Mouse (Mus musculus): Measurements from ENCODE around the gene Pheta1. TPM values are rescaled to one million over a fixed set of nuclear protein-coding genes. Genes with fewer than 3 reads are reported as not detected.

The Pheta1 gene
- polyA plus RNA-seq, 1 experiment from 2014 or later = 10.6 TPM

GRCm38 (mm10) chr5:121815067-121815466 is 33.7 kb upstream of the Pheta1 start:
- WGBS (ENCODE audit: insufficient replicate concordance) = 58% methylated on average over 3 of the region's 3 CpGs

GRCm38 (mm10) chr5:121815867-121816380 is 32.9 kb upstream of the Pheta1 start:
- Histone ChIP-seq H3K4me3 (ENCODE audit: low read depth, low read length) (no peak overlapping the region), H3K36me3 (ENCODE audit: control insufficient read depth, insufficient read depth, low read length) (peaks cover 45% of the 10 kb centered on the region), H3K4me1 (ENCODE audit: control insufficient read depth, insufficient read depth, low read length) (peaks cover 12% of the 10 kb centered on the region), H3K9ac (ENCODE audit: low read depth, low read length) (no peak overlapping the region), H3K27ac (ENCODE audit: low read depth, low read length) (no peak overlapping the region), H3K4me2 (no peak overlapping the region), H3K27me3 (ENCODE audit: control insufficient read depth, insufficient read depth, low read length) (no peaks in the 10 kb centered on the region), H3K9me3 (replicated peaks; ENCODE audit: control insufficient read depth, low read length) (no peaks in the 10 kb centered on the region)
- ATAC-seq (replicated peaks; ENCODE audit: insufficient number of reproducible peaks, low FRiP score, low TSS enrichment) = no peak
- WGBS (ENCODE audit: insufficient replicate concordance) = 80% methylated on average over 8 of the region's 8 CpGs

More at GRCm38 (mm10) chr5:121815067-121815466, 33.7 kb upstream of the Pheta1 start:
- ATAC-seq (replicated peaks; ENCODE audit: insufficient number of reproducible peaks, low FRiP score, low TSS enrichment) = no peak
- Histone ChIP-seq H3K27ac (ENCODE audit: low read depth, low read length) (no peak overlapping the region), H3K9ac (ENCODE audit: low read depth, low read length) (no peak overlapping the region), H3K4me2 (no peak overlapping the region), H3K36me3 (ENCODE audit: control insufficient read depth, insufficient read depth, low read length) (peaks cover 45% of the 10 kb centered on the region), H3K4me3 (ENCODE audit: low read depth, low read length) (no peak overlapping the region), H3K27me3 (ENCODE audit: control insufficient read depth, insufficient read depth, low read length) (no peaks in the 10 kb centered on the region), H3K4me1 (ENCODE audit: control insufficient read depth, insufficient read depth, low read length) (peaks cover 21% of the 10 kb centered on the region), H3K9me3 (replicated peaks; ENCODE audit: control insufficient read depth, low read length) (no peaks in the 10 kb centered on the region)

- no peak for ATAC-seq (replicated peaks; ENCODE audit: insufficient number of reproducible peaks, low FRiP score, low TSS enrichment)
- 95% methylated on average over 2 of the region's 2 CpGs for WGBS (ENCODE audit: insufficient replicate concordance)
Measured at GRCm38 (mm10) chr5:121816611-121817010, 32.2 kb upstream of the Pheta1 start.

GRCm38 (mm10) chr5:121817551-121817950 is 31.2 kb upstream of the Pheta1 start:
- no peak overlapping the region for H3K27ac ChIP-seq (ENCODE audit: low read depth, low read length)
- no peaks in the 10 kb centered on the region for H3K27me3 ChIP-seq (ENCODE audit: control insufficient read depth, insufficient read depth, low read length)
- no peaks in the 10 kb centered on the region for H3K4me1 ChIP-seq (ENCODE audit: control insufficient read depth, insufficient read depth, low read length)
- H3K4me3 ChIP-seq (ENCODE audit: low read depth, low read length) = no peak overlapping the region
- no peak overlapping the region for H3K4me2 ChIP-seq
- H3K36me3 ChIP-seq (ENCODE audit: control insufficient read depth, insufficient read depth, low read length) = peaks cover 35% of the 10 kb centered on the region
- WGBS (ENCODE audit: insufficient replicate concordance) = 81% methylated on average over 9 of the region's 9 CpGs
- no peak overlapping the region for H3K9ac ChIP-seq (ENCODE audit: low read depth, low read length)
- ATAC-seq (replicated peaks; ENCODE audit: insufficient number of reproducible peaks, low FRiP score, low TSS enrichment) = no peak
- no peaks in the 10 kb centered on the region for H3K9me3 ChIP-seq (replicated peaks; ENCODE audit: control insufficient read depth, low read length)

More at GRCm38 (mm10) chr5:121816611-121817010, 32.2 kb upstream of the Pheta1 start:
- Histone ChIP-seq H3K27ac (ENCODE audit: low read depth, low read length) (no peak overlapping the region), H3K9ac (ENCODE audit: low read depth, low read length) (no peak overlapping the region), H3K4me1 (ENCODE audit: control insufficient read depth, insufficient read depth, low read length) (peaks cover 5% of the 10 kb centered on the region; the same call in 1 of the 2 replicates), H3K36me3 (ENCODE audit: control insufficient read depth, insufficient read depth, low read length) (peaks cover 41% of the 10 kb centered on the region), H3K27me3 (ENCODE audit: control insufficient read depth, insufficient read depth, low read length) (no peaks in the 10 kb centered on the region), H3K4me3 (ENCODE audit: low read depth, low read length) (no peak overlapping the region), H3K9me3 (replicated peaks; ENCODE audit: control insufficient read depth, low read length) (no peaks in the 10 kb centered on the region), H3K4me2 (no peak overlapping the region)

DNA sequence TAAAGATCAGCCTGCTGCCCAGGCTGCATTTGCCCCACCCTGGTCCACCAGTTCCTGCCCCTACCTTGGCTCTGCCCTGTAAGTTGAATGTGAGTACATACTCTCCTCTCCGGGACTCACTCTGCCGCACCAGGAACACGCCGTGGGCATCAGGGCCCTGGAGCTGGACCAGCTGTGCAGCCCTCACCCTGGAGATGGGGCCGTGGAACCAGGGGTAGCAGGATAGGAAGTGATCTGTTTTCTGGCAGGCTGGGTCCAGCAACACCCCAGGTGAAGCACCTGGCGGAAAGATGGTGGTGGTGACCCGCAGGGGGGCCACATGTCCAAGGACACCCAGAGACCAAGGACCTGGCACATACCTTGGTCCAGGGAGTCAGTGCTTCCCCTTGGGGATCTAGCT is 30.4 kb upstream of the Pheta1 start:
- ATAC-seq (replicated peaks; ENCODE audit: insufficient number of reproducible peaks, low FRiP score, low TSS enrichment) = no peak
- Histone ChIP-seq H3K27me3 (ENCODE audit: control insufficient read depth, insufficient read depth, low read length) (no peaks in the 10 kb centered on the region), H3K36me3 (ENCODE audit: control insufficient read depth, insufficient read depth, low read length) (peaks cover 28% of the 10 kb centered on the region), H3K4me1 (ENCODE audit: control insufficient read depth, insufficient read depth, low read length) (peaks cover 4% of the 10 kb centered on the region), H3K4me3 (ENCODE audit: low read depth, low read length) (no peak overlapping the region), H3K27ac (ENCODE audit: low read depth, low read length) (no peak overlapping the region), H3K4me2 (no peak overlapping the region), H3K9ac (ENCODE audit: low read depth, low read length) (no peak overlapping the region), H3K9me3 (replicated peaks; ENCODE audit: control insufficient read depth, low read length) (no peaks in the 10 kb centered on the region)
- 95% methylated on average over 7 of the region's 7 CpGs for WGBS (ENCODE audit: insufficient replicate concordance)

DNA sequence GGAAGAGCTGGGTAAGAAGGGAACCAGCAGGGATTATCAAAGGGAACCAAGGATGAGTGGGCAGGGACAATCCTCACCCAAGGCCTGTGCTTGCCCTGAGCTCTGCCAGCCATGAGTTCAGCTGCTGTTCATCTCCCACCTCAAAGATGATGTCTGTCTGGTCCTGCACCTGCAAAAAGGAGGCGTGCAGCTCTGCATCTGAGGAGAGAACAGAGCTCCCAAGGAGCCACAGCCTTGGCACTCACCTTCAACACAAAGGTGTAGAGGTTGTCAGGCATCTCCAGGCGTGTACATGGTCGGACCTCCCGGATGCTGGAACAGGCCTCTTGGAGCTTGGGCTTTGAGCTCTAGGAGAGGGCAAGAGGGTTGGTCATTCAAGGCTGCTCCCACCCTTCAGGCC is 29.9 kb upstream of the Pheta1 start:
- Histone ChIP-seq H3K4me2 (no peak overlapping the region), H3K9me3 (replicated peaks; ENCODE audit: control insufficient read depth, low read length) (no peaks in the 10 kb centered on the region), H3K36me3 (ENCODE audit: control insufficient read depth, insufficient read depth, low read length) (peaks cover 27% of the 10 kb centered on the region), H3K4me3 (ENCODE audit: low read depth, low read length) (no peak overlapping the region), H3K9ac (ENCODE audit: low read depth, low read length) (no peak overlapping the region), H3K27me3 (ENCODE audit: control insufficient read depth, insufficient read depth, low read length) (no peaks in the 10 kb centered on the region), H3K27ac (ENCODE audit: low read depth, low read length) (no peak overlapping the region), H3K4me1 (ENCODE audit: control insufficient read depth, insufficient read depth, low read length) (peaks cover 7% of the 10 kb centered on the region)
- no peak for ATAC-seq (replicated peaks; ENCODE audit: insufficient number of reproducible peaks, low FRiP score, low TSS enrichment)
- whole genome bisulfite sequencing (ENCODE audit: insufficient replicate concordance) = 94% methylated on average over 4 of the region's 4 CpGs

GRCm38 (mm10) chr5:121819559-121819958 is 29.2 kb upstream of the Pheta1 start:
- H3K4me2 ChIP-seq = no peak overlapping the region
- no peak overlapping the region for H3K9ac ChIP-seq (ENCODE audit: low read depth, low read length)

GRCm38 (mm10) chr5:121820161-121820560 is 28.6 kb upstream of the Pheta1 start:
- no peak overlapping the region for H3K27ac ChIP-seq (ENCODE audit: low read depth, low read length)
- peaks cover 14% of the 10 kb centered on the region for H3K4me1 ChIP-seq (ENCODE audit: control insufficient read depth, insufficient read depth, low read length)
- H3K36me3 ChIP-seq (ENCODE audit: control insufficient read depth, insufficient read depth, low read length) = peaks cover 27% of the 10 kb centered on the region
- ATAC-seq (replicated peaks; ENCODE audit: insufficient number of reproducible peaks, low FRiP score, low TSS enrichment) = no peak
- H3K9me3 ChIP-seq (replicated peaks; ENCODE audit: control insufficient read depth, low read length) = no peaks in the 10 kb centered on the region
- no peak overlapping the region for H3K4me2 ChIP-seq
- H3K27me3 ChIP-seq (ENCODE audit: control insufficient read depth, insufficient read depth, low read length) = no peaks in the 10 kb centered on the region
- 43% methylated on average over 2 of the region's 2 CpGs for WGBS (ENCODE audit: insufficient replicate concordance)
- H3K4me3 ChIP-seq (ENCODE audit: low read depth, low read length) = no peak overlapping the region
- no peak overlapping the region for H3K9ac ChIP-seq (ENCODE audit: low read depth, low read length)

More at GRCm38 (mm10) chr5:121819559-121819958, 29.2 kb upstream of the Pheta1 start:
- WGBS (ENCODE audit: insufficient replicate concordance) = 83% methylated on average over 5 of the region's 5 CpGs
- ATAC-seq (replicated peaks; ENCODE audit: insufficient number of reproducible peaks, low FRiP score, low TSS enrichment) = no peak
- no peaks in the 10 kb centered on the region for H3K27me3 ChIP-seq (ENCODE audit: control insufficient read depth, insufficient read depth, low read length)
- H3K9me3 ChIP-seq (replicated peaks; ENCODE audit: control insufficient read depth, low read length) = no peaks in the 10 kb centered on the region
- no peak overlapping the region for H3K4me3 ChIP-seq (ENCODE audit: low read depth, low read length)
- peaks cover 14% of the 10 kb centered on the region for H3K4me1 ChIP-seq (ENCODE audit: control insufficient read depth, insufficient read depth, low read length)
- peaks cover 27% of the 10 kb centered on the region for H3K36me3 ChIP-seq (ENCODE audit: control insufficient read depth, insufficient read depth, low read length)
- H3K27ac ChIP-seq (ENCODE audit: low read depth, low read length) = no peak overlapping the region

DNA sequence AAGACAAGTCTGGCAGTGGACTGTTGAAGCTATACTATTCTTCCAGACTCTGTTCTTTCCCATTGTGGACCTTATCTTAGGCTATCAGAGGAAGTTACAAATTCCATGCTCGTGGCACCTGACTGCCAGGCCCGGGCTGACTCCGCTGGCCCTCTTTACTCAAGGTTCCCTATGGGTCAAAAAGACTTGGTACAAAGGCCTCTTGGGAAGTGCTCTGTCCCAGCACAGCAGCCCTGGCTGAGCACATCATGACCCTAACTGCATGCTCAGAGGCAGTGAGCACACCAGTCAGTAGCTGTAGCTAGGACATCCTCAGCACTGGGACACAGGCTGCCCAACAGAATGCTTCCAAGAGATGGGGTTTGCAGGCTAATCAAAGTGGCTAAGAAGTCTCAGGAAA is 28.1 kb upstream of the Pheta1 start:
- Histone ChIP-seq H3K9me3 (replicated peaks; ENCODE audit: control insufficient read depth, low read length) (no peaks in the 10 kb centered on the region), H3K4me3 (ENCODE audit: low read depth, low read length) (no peak overlapping the region), H3K36me3 (ENCODE audit: control insufficient read depth, insufficient read depth, low read length) (peaks cover 24% of the 10 kb centered on the region), H3K4me2 (no peak overlapping the region), H3K9ac (ENCODE audit: low read depth, low read length) (no peak overlapping the region), H3K27ac (ENCODE audit: low read depth, low read length) (no peak overlapping the region), H3K4me1 (ENCODE audit: control insufficient read depth, insufficient read depth, low read length) (peaks cover 14% of the 10 kb centered on the region), H3K27me3 (ENCODE audit: control insufficient read depth, insufficient read depth, low read length) (no peaks in the 10 kb centered on the region)
- ATAC-seq (replicated peaks; ENCODE audit: insufficient number of reproducible peaks, low FRiP score, low TSS enrichment) = no peak
- WGBS (ENCODE audit: insufficient replicate concordance) = 48% methylated on average over 3 of the region's 3 CpGs

Data from heart, embryonic 11.5 days (tissue).